Mouse (Mus musculus) heart, postnatal 0 days (tissue): ENCODE measurements around the gene Fam3c.

Experiments
- CTCF ChIP-seq: IDR thresholded peaks from 2 replicates; pipeline ENCODE4 v1.5.1; 2016; ENCODE audit warnings: antibody characterized with exemption, control low read depth, low read depth
- EP300 ChIP-seq: IDR thresholded peaks from 2 replicates; pipeline ENCODE4 v1.6.1; 2016; ENCODE audit warnings: antibody characterized with exemption, low read depth

GRCm38 (mm10) chr6:22297028-22297427 is 59.0 kb downstream of the Fam3c start:
- no peak for TF ChIP-seq CTCF
- TF ChIP-seq EP300 = no peak
